In the genomic region with DNA sequence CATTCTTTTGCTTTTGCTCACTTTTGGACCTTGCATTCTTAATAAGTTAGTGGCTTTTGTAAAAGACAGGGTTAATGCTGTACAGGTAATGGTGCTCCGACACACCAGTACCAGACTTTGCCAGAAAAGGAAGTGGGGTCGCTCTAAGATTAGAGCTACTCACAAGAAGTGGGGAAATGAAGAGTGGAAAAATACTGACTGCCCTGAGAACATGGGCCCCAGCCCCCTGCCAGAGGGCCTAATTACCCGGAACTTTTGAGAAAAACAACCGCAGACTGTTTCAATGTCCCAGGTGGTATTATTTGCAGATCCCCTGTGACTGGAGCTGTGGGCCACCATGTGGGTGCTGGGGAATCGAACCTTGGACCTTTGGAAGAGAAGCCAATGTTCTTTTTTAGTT, we compare ENCODE assay signal across 41 mouse cellular contexts. TPM values are rescaled to one million over a fixed set of nuclear protein-coding genes. Genes with fewer than 3 reads are reported as not detected.
A peak's percentile ranks its signal among the peaks of the same experiment; 100 is the strongest.
DNase-seq lines count a peak whose midpoint lies in the region; ATAC-seq and TF ChIP-seq lines count a peak whose summit lies in the region.
"Had no signal": no experiment of that assay in that cellular context is flagged by ENCODE, and none has a peak within 500 bp of the region (broad histone marks: within the 10 kb centered on the region; RNA-seq: fewer than 3 reads in every experiment).

No protein-coding gene starts in this region.

- H3K9me3 ChIP-seq in liver, postnatal 0 days (ENCODE audit: low read length) = no peaks in the 10 kb centered on the region
- H3K9me3 ChIP-seq: intestine, embryonic 15.5 days; kidney, embryonic 15.5 days; limb, embryonic 13.5 days had no signal

- no peak overlapping the region for H3K4me3 ChIP-seq in liver, postnatal 0 days (ENCODE audit: low read depth, low read length)

- intact Hi-C loops in heart, postnatal 25 days (cut with DNase I) = no loop called here

- 0 out of 2 replicates have a peak, but pooled peaks have one; percentile 5 for TF ChIP-seq CTCF in liver, postnatal 0 days (IDR thresholded peaks at IDR 0.05; ENCODE audit: low read depth)

- H3K4me2 ChIP-seq in liver, postnatal 0 days (ENCODE audit: low read depth, low read length) = no peak overlapping the region

- no peak for ATAC-seq in liver, postnatal 0 days
- ATAC-seq: forebrain, embryonic 16.5 days; hindbrain, embryonic 16.5 days; intestine, embryonic 15.5 days; midbrain, embryonic 16.5 days; Patski had no signal

- no peak overlapping the region for H3K9ac ChIP-seq in liver, postnatal 0 days (replicated peaks)

- TF ChIP-seq EP300 in liver, postnatal 0 days (IDR thresholded peaks at IDR 0.05; ENCODE audit: low read depth) = no peak

- peaks cover 5% of the 10 kb centered on the region for H3K36me3 ChIP-seq in liver, postnatal 0 days (replicated peaks; ENCODE audit: insufficient read depth, low read length)

- WGBS in liver, postnatal 0 days (ENCODE audit: insufficient replicate concordance) = 34% methylated on average over 5 of the region's 5 CpGs

- H3K27ac ChIP-seq in liver, postnatal 0 days (ENCODE audit: low read depth) = peak overlapping the region; percentile 87
- H3K27ac ChIP-seq: intestine, embryonic 15.5 days; liver, embryonic 14.5 days; lung, embryonic 15.5 days; neural tube, embryonic 13.5 days had no signal

- no peaks in the 10 kb centered on the region for H3K27me3 ChIP-seq in liver, postnatal 0 days (ENCODE audit: insufficient read depth, low read length)
- H3K27me3 ChIP-seq: intestine, embryonic 15.5 days; kidney, embryonic 15.5 days; limb, embryonic 13.5 days; lung, embryonic 15.5 days; neural tube, embryonic 13.5 days; Patski had no signal

- peaks cover 31% of the 10 kb centered on the region for H3K4me1 ChIP-seq in liver, postnatal 0 days (ENCODE audit: insufficient read depth)

- peak; percentile 2 for DNase-seq in adrenal gland, postnatal 14 days
- no peak for DNase-seq in adrenal gland, adult 8-10 months
- DNase-seq in heart, adult 11 months = peak; percentile 90
- no peak for DNase-seq in heart, postnatal 25 days (ENCODE audit: low spot score)
- no peak for DNase-seq in liver, postnatal 0 days
- DNase-seq in liver = no peak
- peak; percentile 39 for DNase-seq in naive thymus-derived CD4-positive, alpha-beta T cell, adult 2 months (ENCODE audit: low read depth)
- no peak for DNase-seq in testis, postnatal 14 days (ENCODE audit: low spot score)
- DNase-seq: adrenal gland, postnatal 25 days; cerebellum, adult 2 months; heart, postnatal 14 days; kidney, postnatal 36 days; right cerebral cortex, postnatal 4 days; thymus, postnatal 36 days had no signal

RNA-seq across cellular contexts. Expression of gene Lrrc8a, which starts 1.9 kb away (rescaled TPM):
- total RNA-seq in adrenal gland, postnatal 14 days (2021) = 57.7 and 60.3 TPM in 2 replicates
- 10 to 100 TPM; 54.6 to 63.0 (median 57.8) TPM for total RNA-seq in adrenal gland, adult 8-10 months (2022)
- 10 to 100 TPM; 58.2 to 66.7 TPM for total RNA-seq in heart, postnatal 25 days (2021)
- 18.6 and 20.3 TPM in 2 replicates for polyA plus RNA-seq in liver, postnatal 0 days (2015; fragmentation: Nextera tagmentation; extraction: Ambion mirVana)

RNA-seq across cellular contexts. Expression of gene Gm28035, which starts 4.8 kb away (rescaled TPM):
- 0.63 and 1.7 TPM in 2 replicates for total RNA-seq in adrenal gland, postnatal 14 days (2021)
- total RNA-seq in adrenal gland, adult 8-10 months (2022) = 1 to 10 TPM in 3 of 4 experiments, under 1 TPM in 1; 0.58 to 5.3 (median 2.8) TPM
- 1 to 10 TPM; 3.7 to 4.4 TPM for total RNA-seq in heart, postnatal 25 days (2021)
- 0.14 and 0.18 TPM in 2 replicates for polyA plus RNA-seq in liver, postnatal 0 days (2015; fragmentation: Nextera tagmentation; extraction: Ambion mirVana)
- total RNA-seq: common myeloid progenitor, adult 5-6 weeks; megakaryocyte progenitor cell, adult 5-6 weeks had no signal
- polyA plus RNA-seq: erythroblast, embryonic 14.5 days had no signal

RNA-seq across cellular contexts. Expression of gene Kyat1, which starts 29.9 kb away (rescaled TPM):
- 29.1 and 29.3 TPM in 2 replicates for total RNA-seq in adrenal gland, postnatal 14 days (2021)
- total RNA-seq in adrenal gland, adult 8-10 months (2022) = 10 to 100 TPM; 21.3 to 27.4 (median 22.8) TPM
- total RNA-seq in heart, postnatal 25 days (2021) = 10 to 100 TPM; 43.1 to 44.0 TPM
- 32.2 and 32.3 TPM in 2 replicates for polyA plus RNA-seq in liver, postnatal 0 days (2015; fragmentation: Nextera tagmentation; extraction: Ambion mirVana)

RNA-seq across cellular contexts. Expression of gene Phyhd1, which starts 30.4 kb away (rescaled TPM):
- total RNA-seq in adrenal gland, postnatal 14 days (2021) = 19.8 and 20.4 TPM in 2 replicates
- total RNA-seq in adrenal gland, adult 8-10 months (2022) = 10 to 100 TPM; 12.0 to 20.7 (median 15.4) TPM
- total RNA-seq in heart, postnatal 25 days (2021) = 100 to 1,000 TPM in 1 of 2 experiments, 10 to 100 TPM in 1; 94.8 to 104 TPM
- polyA plus RNA-seq in liver, postnatal 0 days (2015; fragmentation: Nextera tagmentation; extraction: Ambion mirVana) = 19.3 and 23.2 TPM in 2 replicates

RNA-seq across cellular contexts. Expression of gene Gm28038, which starts 45.2 kb away (rescaled TPM):
- not detected in 2 replicates for total RNA-seq in adrenal gland, postnatal 14 days (2021)
- total RNA-seq in adrenal gland, adult 8-10 months (2022) = not detected
- total RNA-seq in heart, postnatal 25 days (2021) = under 1 TPM in 1 of 2 experiments, not detected in 1; 0.91 TPM
- not detected in 2 replicates for polyA plus RNA-seq in liver, postnatal 0 days (2015; fragmentation: Nextera tagmentation; extraction: Ambion mirVana)
- total RNA-seq: adrenal gland, postnatal 25 days; common myeloid progenitor, adult 5-6 weeks; G1E; gastrocnemius, adult 8-10 months; layer of hippocampus, adult 8-10 months; layer of hippocampus, postnatal 25 days; left cerebral cortex, adult 8-10 months; left cerebral cortex, postnatal 36 days; megakaryocyte progenitor cell, adult 5-6 weeks had no signal
- polyA plus RNA-seq: cerebellum, adult 2 months; embryonic facial prominence, embryonic 14.5 days; erythroblast, embryonic 14.5 days; forebrain, embryonic 11.5 days; forebrain, embryonic 16.5 days; G1E; gonadal fat pad, adult 2 months; heart, embryonic 14.5 days; hindbrain, embryonic 11.5 days; hindbrain, embryonic 16.5 days; intestine, embryonic 15.5 days; kidney, embryonic 15.5 days; limb, embryonic 13.5 days; liver, embryonic 14.5 days; lung, embryonic 15.5 days; midbrain, embryonic 10.5 days; midbrain, embryonic 16.5 days; myocyte; neural tube, embryonic 13.5 days; Patski; stomach, embryonic 14.5 days had no signal

Comparison
In these comparisons a context has a peak if more than half of its experiments do, and no peak if none do; other contexts are left out.
1. DNase-seq: peak in adrenal gland, postnatal 14 days (single experiment), heart, adult 11 months (single experiment) and naive thymus-derived CD4-positive, alpha-beta T cell, adult 2 months (single experiment); none in adrenal gland, adult 8-10 months (single experiment), heart, postnatal 25 days (single experiment), liver, postnatal 0 days (single experiment), liver (single experiment) and testis, postnatal 14 days (single experiment).